Mouse (Mus musculus) liver, embryonic 14.5 days (tissue): ENCODE measurements at regions not wholly inside any gene's neighbourhood (a gene's known extent, or its start where the extent isn't known, plus 50 kb on each side); places are given as distances from the start of the nearest gene placed in this dataset.

Experiments used
- CTCF ChIP-seq: IDR thresholded peaks from 2 replicates; pipeline ENCODE4 v1.5.1; 2016; ENCODE audit warnings: antibody characterized with exemption, low read depth, control low read depth
- EP300 ChIP-seq: IDR thresholded peaks from 2 replicates; pipeline ENCODE4 v1.6.1; 2016; ENCODE audit warnings: antibody characterized with exemption, low read depth

GRCm38 (mm10) chr6:51715158-51715840 is 191.6 kb downstream of the Snx10 start:
- TF ChIP-seq CTCF = no peak
- no peak for TF ChIP-seq EP300
